Mouse (Mus musculus): Measurements from ENCODE around the gene Uck1. TPM values are rescaled to one million over a fixed set of nuclear protein-coding genes. Genes with fewer than 3 reads are reported as not detected.
A peak's percentile ranks its signal among the peaks of the same experiment; 100 is the strongest.

Uck1 gene
- polyA plus RNA-seq, 1 experiment, result 22.1 TPM

- H3K27ac ChIP-seq (ENCODE audit: insufficient read depth, low read length), result no peak overlapping the region
- no peaks in the 10 kb centered on the region for H3K4me1 ChIP-seq (ENCODE audit: control insufficient read depth, insufficient read depth, low read length)
- TF ChIP-seq POLR2A (IDR thresholded peaks at IDR 0.05; ENCODE audit: low read depth, low read length), result no peak
- no peak for TF ChIP-seq CTCF (IDR thresholded peaks at IDR 0.05; ENCODE audit: borderline replicate concordance, insufficient read depth, low read length)
- no peak overlapping the region for H3K4me3 ChIP-seq (ENCODE audit: insufficient read depth, low read length)
Measured at GRCm38 (mm10) chr2:32242986-32243385, 17.0 kb downstream of the Uck1 start.

DNA sequence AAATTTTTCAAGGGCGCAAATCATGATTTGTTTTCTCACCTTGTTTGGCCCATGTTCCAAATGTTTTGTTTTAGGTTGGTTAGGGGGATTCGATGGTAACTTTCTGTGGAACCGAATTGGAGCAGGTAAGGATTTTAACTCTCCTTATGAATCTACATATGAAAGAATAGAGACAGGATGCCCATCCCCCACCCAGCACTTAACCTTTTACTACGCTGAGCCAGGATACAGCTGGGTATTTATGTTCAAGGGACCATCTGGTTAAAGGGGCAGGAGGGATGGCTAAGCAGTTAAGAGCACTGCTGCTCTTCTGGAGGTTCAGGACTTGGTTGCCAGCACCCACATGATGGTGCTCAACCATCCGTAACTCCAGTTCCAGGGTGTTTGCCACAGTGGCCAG is 19.4 kb downstream of the Uck1 start:
- no peak overlapping the region for H3K4me3 ChIP-seq (ENCODE audit: insufficient read depth, low read length)
- H3K27ac ChIP-seq (ENCODE audit: insufficient read depth, low read length), result no peak overlapping the region
- no peaks in the 10 kb centered on the region for H3K4me1 ChIP-seq (ENCODE audit: control insufficient read depth, insufficient read depth, low read length)
- TF ChIP-seq CTCF (IDR thresholded peaks at IDR 0.05; ENCODE audit: borderline replicate concordance, insufficient read depth, low read length) (no peak), POLR2A (IDR thresholded peaks at IDR 0.05; ENCODE audit: low read depth, low read length) (no peak)

- TF ChIP-seq POLR2A (IDR thresholded peaks at IDR 0.05; ENCODE audit: low read depth, low read length), result no peak
- no peak for TF ChIP-seq CTCF (IDR thresholded peaks at IDR 0.05; ENCODE audit: borderline replicate concordance, insufficient read depth, low read length)
- peaks cover 10% of the 10 kb centered on the region; the same call in 1 of the 2 replicates for H3K4me1 ChIP-seq (ENCODE audit: control insufficient read depth, insufficient read depth, low read length)
- H3K27ac ChIP-seq (ENCODE audit: insufficient read depth, low read length), result no peak overlapping the region
- no peak overlapping the region for H3K4me3 ChIP-seq (ENCODE audit: insufficient read depth, low read length)
Measured at GRCm38 (mm10) chr2:32238708-32239435, 21.1 kb downstream of the Uck1 start.

DNA sequence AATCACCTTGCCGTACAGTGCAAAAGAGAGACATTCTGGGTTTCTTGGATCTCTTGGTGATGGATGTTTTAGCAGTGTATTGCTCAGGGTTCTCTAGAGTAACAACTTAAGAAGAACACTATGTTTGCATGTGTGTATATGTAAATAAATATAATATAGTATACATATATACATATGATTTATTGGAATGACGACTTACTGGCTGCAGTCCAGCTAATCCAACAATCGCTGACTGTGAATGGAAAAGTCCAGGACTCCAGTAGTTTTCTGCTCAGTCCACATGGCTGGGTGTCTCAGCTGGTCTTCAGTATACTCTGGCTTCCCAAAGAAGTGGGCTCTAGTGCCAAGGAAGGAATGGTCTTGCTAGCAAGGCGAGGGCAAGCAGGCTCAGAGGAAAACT is 22.4 kb downstream of the Uck1 start:
- Histone ChIP-seq H3K4me1 (ENCODE audit: control insufficient read depth, insufficient read depth, low read length) (peaks cover 10% of the 10 kb centered on the region; the same call in 1 of the 2 replicates), H3K4me3 (ENCODE audit: insufficient read depth, low read length) (peak overlapping the region; percentile 68), H3K27ac (ENCODE audit: insufficient read depth, low read length) (no peak overlapping the region)
- TF ChIP-seq CTCF (IDR thresholded peaks at IDR 0.05; ENCODE audit: borderline replicate concordance, insufficient read depth, low read length) (no peak), POLR2A (IDR thresholded peaks at IDR 0.05; ENCODE audit: low read depth, low read length) (no peak)

DNA sequence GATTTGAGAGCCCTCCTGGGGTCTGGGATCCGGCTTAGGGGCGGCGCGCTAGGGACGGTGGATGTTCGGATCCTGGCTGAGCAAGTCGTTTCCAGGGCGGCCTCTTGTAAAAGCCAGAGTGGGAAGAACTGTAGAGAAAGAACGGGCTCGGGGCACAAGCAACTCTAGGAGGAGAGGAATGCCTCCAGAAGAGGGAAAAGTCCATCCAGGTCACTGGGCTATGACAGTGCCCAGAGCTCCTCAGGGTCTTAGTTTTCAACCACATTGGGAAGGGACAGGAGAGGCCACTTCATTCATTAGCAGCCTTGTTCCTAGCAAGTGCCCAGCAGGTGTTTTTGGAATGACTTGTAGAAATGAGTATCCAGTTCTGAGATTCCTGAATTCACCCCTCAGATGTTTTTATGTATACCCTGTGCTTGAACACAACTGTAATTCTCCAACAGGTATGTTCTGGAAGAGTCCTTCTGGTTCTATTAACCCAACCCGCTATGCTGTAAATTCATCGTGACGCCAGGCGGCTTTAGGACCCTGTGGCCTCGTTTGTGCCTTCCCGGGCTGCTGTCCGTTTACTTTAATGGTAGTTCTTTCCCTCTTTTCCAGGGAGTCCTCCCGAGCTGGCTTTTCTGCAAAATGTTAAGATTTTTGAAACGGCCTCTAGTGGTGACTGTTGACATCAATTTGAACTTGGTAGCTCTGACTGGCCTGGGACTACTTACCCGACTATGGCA is 23.0 kb downstream of the Uck1 start:
- H3K4me3 ChIP-seq (ENCODE audit: insufficient read depth, low read length), result peak overlapping the region; percentile 68
- peak overlapping the region; percentile 28 for H3K27ac ChIP-seq (ENCODE audit: insufficient read depth, low read length)
- peaks cover 10% of the 10 kb centered on the region; the same call in 1 of the 2 replicates for H3K4me1 ChIP-seq (ENCODE audit: control insufficient read depth, insufficient read depth, low read length)
- TF ChIP-seq CTCF (IDR thresholded peaks at IDR 0.05; ENCODE audit: borderline replicate concordance, insufficient read depth, low read length) (no peak), POLR2A (IDR thresholded peaks at IDR 0.05; ENCODE audit: low read depth, low read length) (0 out of 2 replicates have a peak, but pooled peaks have one; percentile 30)

DNA sequence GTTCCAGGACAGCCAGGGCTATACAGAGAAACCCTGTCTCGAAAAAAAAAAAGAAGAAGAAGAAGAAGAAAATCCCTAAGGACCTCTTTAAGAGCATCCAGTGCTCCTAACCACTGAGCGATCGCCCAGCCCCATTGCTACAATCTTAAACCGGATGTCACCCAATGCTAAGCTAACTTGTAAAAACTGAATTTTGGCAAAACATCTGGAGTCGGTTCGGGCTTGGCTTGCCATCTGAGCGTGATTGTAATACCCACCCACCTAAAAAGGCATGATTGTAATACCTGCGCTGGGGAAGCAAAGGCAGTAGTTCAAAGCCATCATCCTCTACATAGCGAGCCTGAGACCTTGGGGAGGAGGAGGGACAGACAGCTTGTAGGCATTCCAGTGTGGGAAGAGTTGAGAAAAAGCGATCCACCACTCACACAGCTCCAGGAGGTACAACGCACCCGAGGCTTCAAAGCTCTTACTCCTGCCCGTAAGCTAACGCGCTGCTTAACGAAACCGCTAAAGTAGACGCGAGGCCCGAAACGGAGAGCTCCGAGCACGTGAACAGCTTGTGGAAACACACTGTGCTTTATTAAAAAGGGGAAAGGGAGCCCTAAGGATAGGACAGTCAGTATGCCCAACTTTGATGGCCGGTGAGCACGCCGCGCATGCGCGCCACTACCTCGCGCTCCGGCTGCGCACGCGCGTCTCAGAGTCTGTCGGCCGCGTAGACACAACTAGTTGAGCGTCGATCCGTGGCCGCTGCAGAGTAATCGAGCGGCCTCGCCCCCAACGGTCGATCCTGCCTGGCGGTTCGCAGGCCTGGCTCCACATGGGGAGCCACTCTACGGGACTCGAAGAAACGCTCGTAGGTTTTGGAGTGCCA is 23.8 kb downstream of the Uck1 start, which contains the start of gene Pomt1:
Gene Pomt1, plus strand, starts transcription at position 705 of the 874 bp plus-strand sequence.
- no peak for TF ChIP-seq CTCF (IDR thresholded peaks at IDR 0.05; ENCODE audit: borderline replicate concordance, insufficient read depth, low read length)
- peak; percentile 85 for TF ChIP-seq POLR2A (IDR thresholded peaks at IDR 0.05; ENCODE audit: low read depth, low read length)
- peaks cover 10% of the 10 kb centered on the region; the same call in 1 of the 2 replicates for H3K4me1 ChIP-seq (ENCODE audit: control insufficient read depth, insufficient read depth, low read length)
- H3K27ac ChIP-seq (ENCODE audit: insufficient read depth, low read length), result peak within 1 kb of the TSS; percentile 87
- H3K4me3 ChIP-seq (ENCODE audit: insufficient read depth, low read length), result peak within 1 kb of the TSS; percentile 94

DNA sequence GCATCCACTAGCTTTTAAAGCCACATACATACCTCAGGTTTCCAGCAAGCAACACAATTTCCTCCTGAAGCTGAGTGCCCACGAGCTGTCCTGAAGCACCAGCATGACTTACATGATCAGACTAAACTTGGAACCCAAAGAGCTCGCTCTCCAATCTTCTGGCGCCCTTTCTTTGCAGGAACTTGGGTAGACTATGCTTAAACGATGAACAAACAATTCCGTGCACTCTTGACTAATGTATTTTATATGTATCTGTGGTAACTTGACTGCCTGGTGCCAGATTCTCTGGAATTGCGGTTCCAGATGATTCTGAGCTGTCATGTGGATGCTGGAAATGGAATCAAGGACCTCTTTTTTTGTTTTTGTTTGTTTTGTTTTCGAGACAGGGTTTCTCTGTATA is 24.5 kb downstream of the Uck1 start:
- Histone ChIP-seq H3K27ac (ENCODE audit: insufficient read depth, low read length) (peak overlapping the region; percentile 87), H3K4me3 (ENCODE audit: insufficient read depth, low read length) (peak overlapping the region; percentile 94)
- TF ChIP-seq POLR2A (IDR thresholded peaks at IDR 0.05; ENCODE audit: low read depth, low read length), result no peak
- no peak for TF ChIP-seq CTCF (IDR thresholded peaks at IDR 0.05; ENCODE audit: borderline replicate concordance, insufficient read depth, low read length)

GRCm38 (mm10) chr2:32222057-32222456 is 37.9 kb downstream of the Uck1 start:
- Histone ChIP-seq H3K27ac (ENCODE audit: insufficient read depth, low read length) (no peak overlapping the region), H3K4me1 (ENCODE audit: control insufficient read depth, insufficient read depth, low read length) (peaks cover 5% of the 10 kb centered on the region), H3K4me3 (ENCODE audit: insufficient read depth, low read length) (no peak overlapping the region)
- TF ChIP-seq CTCF (IDR thresholded peaks at IDR 0.05; ENCODE audit: borderline replicate concordance, insufficient read depth, low read length) (no peak), POLR2A (IDR thresholded peaks at IDR 0.05; ENCODE audit: low read depth, low read length) (no peak)

More for the DNA sequence above, 24.5 kb downstream of the Uck1 start:
- peaks cover 10% of the 10 kb centered on the region; the same call in 1 of the 2 replicates for H3K4me1 ChIP-seq (ENCODE audit: control insufficient read depth, insufficient read depth, low read length)

- Histone ChIP-seq H3K27ac (ENCODE audit: insufficient read depth, low read length) (no peak overlapping the region), H3K4me3 (ENCODE audit: insufficient read depth, low read length) (no peak overlapping the region), H3K4me1 (ENCODE audit: control insufficient read depth, insufficient read depth, low read length) (peaks cover 5% of the 10 kb centered on the region)
- no peak for TF ChIP-seq CTCF (IDR thresholded peaks at IDR 0.05; ENCODE audit: borderline replicate concordance, insufficient read depth, low read length)
Measured at GRCm38 (mm10) chr2:32221577-32221976, 38.4 kb downstream of the Uck1 start.

Measured in embryonic fibroblast, embryonic 13.5 days (primary cell).